Mouse (Mus musculus): ENCODE measurements around the gene Nufip2.
A peak's percentile ranks its signal among the peaks of the same experiment; 100 is the strongest.

Gene Nufip2

GRCm38 (mm10) chr11:77771879-77772713 is 86.1 kb downstream of the Nufip2 start:
- peak; percentile 84 for DNase-seq

- DNase-seq: peak; percentile 55
Measured at GRCm38 (mm10) chr11:77775701-77776400, 89.9 kb downstream of the Nufip2 start.

- no peak for DNase-seq
Measured at GRCm38 (mm10) chr11:77777436-77777835, 91.5 kb downstream of the Nufip2 start.

- DNase-seq: no peak
Measured at GRCm38 (mm10) chr11:77777937-77778336, 92.0 kb downstream of the Nufip2 start.

GRCm38 (mm10) chr11:77779240-77779639 is 93.3 kb downstream of the Nufip2 start:
- DNase-seq: no peak

GRCm38 (mm10) chr11:77781088-77781487 is 95.1 kb downstream of the Nufip2 start:
- no peak for DNase-seq

GRCm38 (mm10) chr11:77782104-77782815 is 96.3 kb downstream of the Nufip2 start:
- no peak for DNase-seq

GRCm38 (mm10) chr11:77783211-77783746 is 97.3 kb downstream of the Nufip2 start:
- peak; percentile 81 for DNase-seq

GRCm38 (mm10) chr11:77783747-77784646 is 98.0 kb downstream of the Nufip2 start:
- DNase-seq: no peak

GRCm38 (mm10) chr11:77784894-77785293 is 98.9 kb downstream of the Nufip2 start:
- DNase-seq: no peak

GRCm38 (mm10) chr11:77785396-77785767 is 99.4 kb downstream of the Nufip2 start:
- DNase-seq: peak; percentile 62

- DNase-seq: peak; percentile 90
Measured at GRCm38 (mm10) chr11:77785768-77786561, 100.0 kb downstream of the Nufip2 start.

- no peak for DNase-seq
Measured at GRCm38 (mm10) chr11:77787707-77788106, 101.8 kb downstream of the Nufip2 start, which contains the start of gene Gm10277. Gene Gm10277, minus strand, starts transcription at chr11:77787747.

- no peak for DNase-seq
Measured at GRCm38 (mm10) chr11:77789512-77789911, 103.6 kb downstream of the Nufip2 start.

GRCm38 (mm10) chr11:77790286-77790685 is 104.3 kb downstream of the Nufip2 start:
- DNase-seq: no peak

- peak; percentile 65 for DNase-seq
Measured at GRCm38 (mm10) chr11:77791241-77791727, 105.3 kb downstream of the Nufip2 start.

Data from kidney, adult 11 months (tissue).